Mouse (Mus musculus) liver, adult 2 months (tissue): ENCODE measurements around the gene Bcat1.

Source experiments
- CTCF ChIP-seq: fragments of 200-500 bp; IDR thresholded peaks from 2 replicates; pipeline ENCODE4 v1.5.1; 2011; ENCODE audit warnings: low read depth, low read length, control low read depth
- POLR2A ChIP-seq: fragments of 200-500 bp; IDR thresholded peaks from 2 replicates; pipeline ENCODE4 v1.6.1; 2011; ENCODE audit warnings: low read length, control low read depth; ENCODE audit not compliant: insufficient read depth; ENCODE audit errors: extremely low read depth

GRCm38 (mm10) chr6:144987216-144987615 is 88.8 kb downstream of the Bcat1 start:
- TF ChIP-seq CTCF (no peak), POLR2A (no peak)
